In genomic region chr9:63625090-63625756, GRCm38 (mm10) we compare ENCODE assay signal across 32 mouse cellular contexts. TPM values are rescaled to one million over a fixed set of nuclear protein-coding genes. Genes with fewer than 3 reads are reported as not detected.
"Had no signal": no experiment of that assay in that cellular context is flagged by ENCODE, and none has a peak within 500 bp of the region (broad histone marks: within the 10 kb centered on the region; RNA-seq: fewer than 3 reads in every experiment).

No protein-coding gene starts in this region.

- ATAC-seq: forebrain, embryonic 16.5 days; hindbrain, embryonic 16.5 days; inflammation-experienced regulatory T-cells, adult 6 months; intestine, embryonic 16.5 days had no signal

- H3K27ac ChIP-seq: gastrocnemius, adult 2 months; heart, embryonic 10.5 days; hindbrain, embryonic 10.5 days; hindbrain, embryonic 12.5 days; hindbrain, embryonic 14.5 days; limb, embryonic 10.5 days; limb, embryonic 12.5 days; liver, embryonic 13.5 days; liver, embryonic 15.5 days had no signal

- H3K4me3 ChIP-seq: gastrocnemius, adult 2 months; heart, embryonic 10.5 days; heart, embryonic 12.5 days; hindbrain, embryonic 10.5 days; hindbrain, embryonic 12.5 days; limb, embryonic 10.5 days; limb, embryonic 12.5 days; liver, embryonic 13.5 days; liver, embryonic 15.5 days had no signal

- DNase-seq: gastrocnemius, adult 2 months; gastrocnemius, postnatal 10 days; gastrocnemius, postnatal 25 days; heart, adult 18-20 months; heart, postnatal 10 days; heart, postnatal 4 days; kidney, adult 18-20 months; kidney, adult 8-10 months; kidney, postnatal 10 days; kidney, postnatal 25 days; kidney, postnatal 4 days; liver; liver, embryonic 13.5 days had no signal

RNA-seq across cellular contexts. Expression of gene Iqch, which starts 22.9 kb away (rescaled TPM):
- total RNA-seq: gastrocnemius, adult 2 months; gastrocnemius, postnatal 10 days; gastrocnemius, postnatal 25 days; gastrocnemius, postnatal 4 days; granulocyte monocyte progenitor cell, adult 5-6 weeks; heart, adult 18-20 months; heart, adult 8-10 months; heart, postnatal 10 days; heart, postnatal 25 days; heart, postnatal 4 days; left cerebral cortex, postnatal 10 days had no signal
- polyA plus RNA-seq: heart, embryonic 10.5 days; heart, embryonic 14.5 days; inflammation-experienced regulatory T-cells, adult 6 months; intestine, embryonic 16.5 days; kidney, embryonic 16.5 days; liver, embryonic 13.5 days; liver, embryonic 15.5 days had no signal
